Mouse (Mus musculus) gastrocnemius, postnatal 10 days (tissue): Measurements from ENCODE around the gene Lrrc8d. TPM values are rescaled to one million over a fixed set of nuclear protein-coding genes. Genes with fewer than 3 reads are reported as not detected.

ENCODE experiments used
- DNase-seq: peaks from one replicate; pipeline ENCODE4 v3.0.0; 2021; ENCODE audit warnings: mixed read lengths
- total RNA-seq, 2 experiments: library from RNA; stranded (reverse); gene quantifications; 2 replicates each; pipeline ENCODE4 v1.2.3; 2021

Gene Lrrc8d
- total RNA-seq, 2 experiments from 2014 or later = 10.8 to 11.1 TPM

DNA sequence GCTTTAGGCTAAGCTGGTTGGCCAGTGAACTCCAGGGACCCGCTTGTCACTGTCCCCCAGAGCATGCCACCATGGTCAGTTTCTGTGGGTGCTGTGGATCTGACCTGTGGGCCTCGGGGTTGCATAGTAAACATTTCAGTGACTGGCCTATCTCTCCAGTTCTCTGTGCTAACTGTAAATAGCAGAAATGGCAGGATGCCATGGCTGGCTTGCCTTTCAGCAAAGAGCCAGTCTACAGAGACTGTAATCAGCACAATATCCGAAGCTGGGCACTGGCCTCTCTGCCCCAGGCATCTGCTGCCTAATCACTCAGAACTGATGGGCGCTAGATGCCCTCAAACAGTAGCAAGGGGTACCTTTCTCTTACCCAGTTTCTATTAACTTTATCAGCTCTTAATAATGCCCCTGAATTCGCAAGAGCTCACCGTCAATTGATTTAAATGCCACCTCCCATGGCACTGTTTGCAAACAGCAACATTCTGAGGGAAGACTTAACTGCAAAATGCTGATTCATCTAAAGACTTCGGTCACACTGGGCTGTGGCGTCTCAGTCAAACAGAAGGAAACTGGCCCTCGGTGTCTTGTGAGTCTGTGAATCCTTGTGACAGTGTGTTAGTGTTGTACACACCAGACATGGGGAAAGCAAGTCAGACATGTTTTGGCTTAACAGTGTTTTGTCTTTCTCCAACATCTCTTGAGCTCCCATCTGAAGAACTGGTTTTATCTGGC, 117.6 kb downstream of the Lrrc8d start:
- DNase-seq = peak; percentile 47

- no peak for DNase-seq
These were observed 118.6 kb downstream of the Lrrc8d start for GRCm38 (mm10) chr5:105818411-105818810.

DNA sequence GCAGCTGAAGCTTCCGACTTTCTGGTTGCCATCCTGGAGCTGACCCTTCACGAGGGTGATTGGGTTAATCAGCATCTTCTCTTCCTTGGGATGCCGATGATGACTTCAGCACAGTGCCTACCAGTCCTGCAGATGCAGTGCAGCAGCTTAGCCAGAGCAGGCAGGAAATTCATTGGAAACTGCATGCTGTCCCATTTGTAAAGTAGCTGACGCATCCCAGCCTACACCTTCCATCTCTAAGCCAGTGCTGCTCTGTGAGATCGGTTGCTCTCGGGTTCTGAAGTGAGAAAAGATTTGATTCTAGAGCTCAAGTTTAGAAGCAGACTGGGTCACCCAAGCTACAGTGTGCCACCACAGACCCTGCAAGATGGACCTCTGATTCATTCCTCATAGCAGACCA, 121.6 kb downstream of the Lrrc8d start:
- no peak for DNase-seq

GRCm38 (mm10) chr5:105822521-105823498, 123.0 kb downstream of the Lrrc8d start:
- DNase-seq = no peak

DNA sequence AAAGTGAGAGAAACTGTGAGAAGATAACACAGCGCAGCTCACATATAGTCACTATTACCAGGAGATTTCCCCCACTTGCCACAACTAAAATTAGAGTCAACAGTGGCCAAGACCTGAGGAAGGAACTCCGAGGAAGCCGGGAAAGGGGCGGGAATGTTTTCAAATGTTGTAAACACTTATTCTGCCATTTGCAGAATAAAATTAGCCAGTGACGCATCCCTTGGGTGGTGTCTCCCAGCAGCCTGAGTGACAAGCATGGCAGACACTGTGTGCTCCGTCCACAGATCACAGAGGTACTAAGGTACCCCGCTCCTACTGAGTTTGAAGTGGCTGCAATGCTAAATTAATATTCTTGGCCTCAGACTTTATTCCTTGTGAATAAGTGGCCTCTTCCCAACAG, 124.5 kb downstream of the Lrrc8d start:
- DNase-seq = no peak

DNA sequence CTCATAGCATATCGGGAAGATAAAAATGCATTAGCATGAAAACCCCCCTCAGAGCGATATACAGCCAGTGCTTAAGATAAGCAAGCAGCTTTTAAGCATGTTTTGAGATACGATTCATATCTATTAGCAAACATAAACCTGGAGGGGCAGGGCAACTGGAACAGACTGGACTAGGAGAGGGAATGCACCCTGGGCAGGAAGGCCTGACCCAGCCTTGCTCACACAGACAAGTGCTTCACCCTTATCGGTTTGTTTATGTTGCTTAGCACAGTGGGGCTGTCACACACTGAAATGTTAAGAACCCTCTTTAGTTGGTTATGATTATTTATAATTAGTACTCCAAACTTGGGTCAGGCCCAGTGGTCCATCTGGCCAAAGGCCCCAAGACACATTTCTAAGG, 125.1 kb downstream of the Lrrc8d start:
- no peak for DNase-seq

DNA sequence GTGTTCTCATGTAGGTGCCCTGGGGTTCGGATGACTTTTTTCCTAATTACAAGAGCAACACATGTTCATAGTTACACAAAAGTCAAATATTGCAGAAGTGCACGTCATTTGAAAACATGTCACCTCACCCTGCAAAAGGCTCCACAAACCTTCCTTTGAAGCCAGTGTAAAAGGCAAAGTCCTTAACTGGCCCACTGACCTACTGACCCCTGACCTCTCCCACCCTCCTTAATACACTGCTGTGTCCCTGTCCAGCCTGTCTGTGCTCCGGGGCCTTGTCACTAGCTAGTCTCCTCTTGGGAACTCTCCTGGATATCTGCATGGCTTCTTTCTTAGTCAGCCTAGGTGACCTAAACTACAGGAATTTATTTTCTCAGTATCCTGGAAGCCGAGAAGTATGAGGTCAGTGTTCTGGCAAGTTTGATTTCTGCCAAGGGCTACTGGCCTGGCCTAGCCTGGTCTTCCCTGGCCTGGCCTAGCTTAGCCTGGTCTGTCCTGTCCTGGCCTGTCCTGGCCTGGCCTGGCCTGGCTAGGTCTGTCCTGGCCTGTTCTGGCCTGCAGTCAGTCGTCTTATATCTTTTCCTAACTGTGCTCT, 127.2 kb downstream of the Lrrc8d start:
- no peak for DNase-seq

DNA sequence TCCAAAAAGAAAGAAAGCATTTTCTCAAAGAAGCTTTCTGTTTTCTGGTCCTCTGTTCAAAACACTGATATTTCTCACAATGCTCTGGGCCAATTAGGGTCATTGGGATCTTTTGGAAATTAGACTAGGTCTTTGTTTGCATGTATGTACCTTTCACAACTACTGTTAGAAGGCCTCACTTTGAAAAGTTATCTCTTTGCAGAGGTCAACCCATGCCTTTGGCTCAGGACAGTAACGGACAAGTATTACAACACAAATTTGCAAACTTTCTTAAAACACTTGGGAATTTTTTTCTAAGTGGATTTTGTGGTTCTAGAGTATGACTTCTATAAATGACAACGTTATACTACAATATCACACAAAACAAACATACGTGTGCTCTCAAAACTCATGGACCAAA, 128.3 kb downstream of the Lrrc8d start:
- no peak for DNase-seq

- DNase-seq = no peak
These were observed 129.3 kb downstream of the Lrrc8d start for GRCm38 (mm10) chr5:105829008-105829586.

- peak; percentile 45 for DNase-seq
These were observed 132.4 kb downstream of the Lrrc8d start for GRCm38 (mm10) chr5:105832140-105832539.

- DNase-seq = no peak
These were observed 134.2 kb downstream of the Lrrc8d start for GRCm38 (mm10) chr5:105833923-105834322.

- peak; percentile 40 for DNase-seq
These were observed 136.2 kb downstream of the Lrrc8d start for GRCm38 (mm10) chr5:105836006-105836405.

DNA sequence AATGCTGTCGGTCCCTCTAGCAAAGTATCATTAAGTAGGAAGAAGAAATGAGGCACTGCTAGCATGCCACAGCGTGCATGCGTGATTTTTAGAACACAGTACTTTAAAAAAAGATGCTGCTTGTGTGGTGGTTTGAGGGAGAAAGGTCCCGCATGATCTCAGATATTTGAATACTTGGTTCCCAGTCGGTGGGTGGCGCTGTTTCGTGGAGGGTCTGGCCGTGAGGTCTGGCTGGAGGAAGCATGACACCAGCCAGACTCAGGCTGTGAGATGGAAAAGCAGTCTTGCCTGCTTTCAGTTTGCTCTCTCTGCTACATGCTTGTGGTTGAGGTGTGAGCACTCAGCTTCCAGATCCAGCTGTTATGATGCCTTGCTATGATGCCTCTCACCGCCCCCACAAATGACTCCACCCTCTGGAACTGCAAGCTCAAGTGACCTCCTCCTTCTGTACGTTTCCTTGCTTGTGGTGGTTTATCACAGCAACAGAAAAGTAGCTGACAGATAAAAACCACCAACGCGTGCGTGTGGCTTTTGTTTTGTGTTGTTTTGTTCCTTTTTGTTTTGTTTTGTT, 140.1 kb downstream of the Lrrc8d start:
- no peak for DNase-seq

DNA sequence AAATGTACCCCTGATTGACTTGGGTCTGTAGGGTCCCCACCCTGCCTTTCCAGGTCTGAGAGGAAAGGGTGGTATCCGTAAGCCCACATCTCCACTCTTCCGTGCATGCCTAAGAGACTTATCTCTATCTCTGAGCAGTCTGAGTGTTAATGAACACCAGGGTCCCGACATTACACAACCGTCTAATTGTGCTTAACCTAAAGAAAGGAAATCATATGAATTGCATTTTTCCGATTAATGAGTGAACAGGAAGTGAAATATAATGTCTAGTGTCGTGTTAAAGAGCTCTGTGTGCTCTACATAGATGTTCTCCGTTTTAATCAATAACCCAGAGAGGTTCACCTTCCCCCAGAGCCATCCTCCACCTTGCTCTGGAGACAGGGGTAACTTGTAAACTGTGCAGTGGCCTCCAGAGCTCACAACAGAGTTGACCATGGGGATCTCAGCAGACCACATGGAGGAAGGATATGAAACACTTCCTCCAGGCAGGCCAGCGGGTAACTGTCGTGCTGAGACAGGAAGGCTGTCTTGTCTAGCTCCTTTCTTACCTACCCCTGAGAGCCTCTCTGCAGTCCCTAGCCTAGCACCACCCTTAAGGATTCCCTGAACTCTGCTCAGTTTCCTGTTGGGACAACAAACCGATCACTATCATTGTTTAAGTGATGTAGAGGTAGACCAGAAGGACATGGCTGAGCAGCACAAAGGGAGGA, 144.4 kb downstream of the Lrrc8d start:
- no peak for DNase-seq

GRCm38 (mm10) chr5:105845041-105845440, 145.3 kb downstream of the Lrrc8d start:
- no peak for DNase-seq

DNA sequence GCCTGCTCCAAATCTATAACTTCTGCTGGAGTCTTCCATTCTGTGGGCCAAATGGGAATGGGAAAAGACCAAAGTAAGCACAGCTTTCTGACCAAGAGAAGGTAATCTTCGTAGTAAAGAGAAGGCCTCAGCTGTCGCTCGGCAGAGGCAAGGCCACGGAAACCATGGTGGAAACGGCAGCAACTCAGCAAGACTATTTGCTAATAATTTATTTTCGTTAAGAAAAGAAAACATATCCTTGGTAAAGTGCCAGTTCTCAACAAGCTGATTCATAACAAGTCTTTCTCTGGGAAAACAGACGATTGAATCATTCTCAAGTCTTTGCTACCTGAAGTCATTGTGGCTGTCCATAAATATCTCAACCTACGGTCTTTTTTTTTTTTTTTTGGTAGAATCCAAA, 148.0 kb downstream of the Lrrc8d start:
- DNase-seq = no peak

- DNase-seq = no peak
These were observed 149.5 kb downstream of the Lrrc8d start for GRCm38 (mm10) chr5:105849222-105849621.

DNA sequence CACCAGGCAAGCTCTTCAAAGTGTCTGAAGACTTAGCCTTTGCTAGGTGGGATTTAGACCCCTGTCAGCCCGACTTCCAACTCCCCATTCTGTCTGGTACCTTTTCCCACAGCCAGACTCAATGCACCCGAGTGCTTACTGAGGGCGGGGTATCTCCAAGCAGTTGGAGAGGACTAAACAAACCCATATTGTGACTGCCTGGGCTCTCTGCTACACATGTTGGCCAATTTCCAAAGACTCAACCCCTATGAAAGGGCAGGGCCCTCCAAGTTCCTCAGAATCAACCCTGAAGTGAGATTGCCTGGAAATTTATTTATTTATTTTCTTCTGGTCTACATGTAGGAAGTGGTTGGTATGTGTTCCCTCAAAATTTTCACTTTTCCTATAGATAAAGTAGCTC, 149.9 kb downstream of the Lrrc8d start:
- DNase-seq = no peak

GRCm38 (mm10) chr5:105853271-105853670, 153.5 kb downstream of the Lrrc8d start:
- no peak for DNase-seq

DNA sequence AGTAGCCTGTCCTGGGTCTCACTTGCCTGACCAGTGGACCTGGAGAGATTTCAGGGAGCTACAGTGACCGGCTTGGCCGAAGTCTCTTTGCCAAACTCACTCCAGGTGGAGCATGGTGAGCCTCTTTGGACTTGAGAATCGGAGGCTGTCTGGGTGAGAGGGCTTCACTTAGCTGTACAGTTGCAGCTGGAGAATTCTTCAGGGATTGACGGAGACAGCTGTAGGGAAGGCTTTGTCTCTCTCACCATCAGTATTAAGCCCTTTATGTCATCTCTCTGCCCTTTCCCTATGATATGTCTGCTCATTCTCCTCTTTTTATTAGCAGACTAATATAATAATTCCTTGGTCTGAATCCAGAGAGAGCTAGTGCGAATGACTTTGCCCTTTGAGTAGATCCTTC, 157.7 kb downstream of the Lrrc8d start:
- DNase-seq = no peak
